Mouse (Mus musculus) kidney, embryonic 14.5 days (tissue): ENCODE results near the gene Scimp. TPM values are rescaled to one million over a fixed set of nuclear protein-coding genes. Genes with fewer than 3 reads are reported as not detected.
A peak's percentile ranks its signal among the peaks of the same experiment; 100 is the strongest.

Source experiments
- ATAC-seq: fragments of 200-750 bp; cut with Nextera tagmentation; 2 replicates; pipeline ENCODE4 v1.8.0; 2017; ENCODE audit warnings: moderate number of reproducible peaks, mild to moderate bottlenecking, moderate TSS enrichment, moderate library complexity; ENCODE audit not compliant: low FRiP score, low TSS enrichment
- H3K27ac ChIP-seq: fragments of 300-500 bp; sonication (generic); 2 replicates; pipeline ENCODE4 v1.5.1; 2014; ENCODE audit warnings: low read depth, mild to moderate bottlenecking, low read length, moderate library complexity, mixed read lengths
- H3K27me3 ChIP-seq: fragments of 300-500 bp; sonication (generic); 2 replicates; pipeline ENCODE4 v1.6.1; 2014; ENCODE audit warnings: mild to moderate bottlenecking, low read length; ENCODE audit not compliant: control insufficient read depth, insufficient read depth
- H3K36me3 ChIP-seq: fragments of 300-500 bp; sonication (generic); 2 replicates; pipeline ENCODE4 v1.6.1; 2014; ENCODE audit warnings: low read length, mixed read lengths; ENCODE audit not compliant: control insufficient read depth, insufficient read depth
- H3K4me1 ChIP-seq: fragments of 300-500 bp; sonication (generic); 2 replicates; pipeline ENCODE4 v1.6.1; 2014; ENCODE audit warnings: low read length, mixed read lengths; ENCODE audit not compliant: control insufficient read depth, insufficient read depth
- H3K4me2 ChIP-seq: fragments of 300-500 bp; sonication (generic); replicated peaks from 2 replicates; pipeline ENCODE4 v1.6.1; 2014; ENCODE audit warnings: low read depth, mild to moderate bottlenecking, low read length
- H3K4me3 ChIP-seq: fragments of 300-500 bp; sonication (generic); 2 replicates; pipeline ENCODE4 v1.5.1; 2014; ENCODE audit warnings: mild to moderate bottlenecking, low read length
- H3K9ac ChIP-seq: fragments of 300-500 bp; sonication (generic); 2 replicates; pipeline ENCODE4 v1.6.1; 2014; ENCODE audit warnings: low read depth, mild to moderate bottlenecking, low read length, moderate library complexity
- H3K9me3 ChIP-seq: fragments of 300-500 bp; sonication (generic); 2 replicates; pipeline ENCODE4 v1.6.1; 2016; ENCODE audit warnings: low read length; ENCODE audit not compliant: control insufficient read depth
- WGBS: fragments of 180-500 bp; shearing (Covaris S2); extraction: QIAGEN DNeasy Blood & Tissue Kit; methylation state at CpG from one replicate; pipeline ENCODE4 v1.1.7; 2014; 5-methylcytosine and 5-hydroxymethylcytosine counted together
- polyA plus RNA-seq: library from polyadenylated mRNA; unstranded; fragments of >200 nt; fragmentation: Nextera tagmentation; extraction: Ambion mirVana; gene quantifications from 2 replicates; pipeline ENCODE4 v1.2.1, GENCODE M21; 2014

The Scimp gene
- polyA plus RNA-seq, 1 experiment from 2014 or later, result not detected

DNA sequence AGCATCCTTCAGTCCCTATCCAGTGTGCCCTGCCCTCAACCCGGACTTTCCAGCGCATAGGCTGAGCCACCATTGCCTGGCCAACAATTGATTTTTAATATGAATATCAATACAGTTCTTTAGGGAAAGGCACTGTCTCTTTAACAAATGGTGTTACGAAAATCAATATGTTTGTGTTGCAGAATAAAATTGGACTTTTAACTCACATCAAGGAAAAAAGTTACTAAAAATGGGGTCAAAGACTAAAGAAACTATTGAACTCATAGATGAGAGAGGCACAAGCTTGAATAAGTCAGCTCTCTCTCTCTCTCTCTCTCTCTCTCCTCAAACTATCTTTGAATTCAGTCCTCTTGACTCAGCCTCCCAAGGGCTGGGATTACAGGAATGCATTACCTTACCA, 24.6 kb upstream of the Scimp start:
- Histone ChIP-seq H3K9me3 (no peaks in the 10 kb centered on the region; the same call in 1 of the 2 replicates), H3K27me3 (no peaks in the 10 kb centered on the region), H3K36me3 (no peaks in the 10 kb centered on the region), H3K4me2 (no peak overlapping the region), H3K4me3 (no peak overlapping the region), H3K9ac (no peak overlapping the region), H3K4me1 (no peaks in the 10 kb centered on the region), H3K27ac (no peak overlapping the region)
- ATAC-seq, result no peak
- 94% methylated on average over 3 of the region's 3 CpGs for WGBS

DNA sequence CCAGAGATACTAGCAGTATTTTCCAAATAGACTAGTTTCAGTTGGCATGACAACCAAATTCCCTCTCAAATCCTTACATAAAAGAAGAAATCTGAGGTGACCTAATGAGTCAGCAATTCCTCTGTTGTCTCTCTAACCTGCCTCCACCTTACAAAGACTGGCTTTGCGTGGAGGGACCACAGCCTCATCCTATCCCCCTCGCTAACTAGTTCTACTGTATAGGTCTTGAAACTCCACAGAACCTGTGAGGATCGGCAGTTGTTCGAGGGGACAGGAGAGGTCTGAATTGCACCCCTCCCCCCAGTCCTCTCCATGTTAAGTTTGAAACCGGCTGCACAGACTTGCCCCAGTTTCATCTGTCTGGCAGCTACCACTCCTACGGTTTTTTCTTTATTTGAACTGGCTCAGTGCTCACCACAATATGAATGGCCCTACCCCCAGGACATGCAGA, 23.0 kb upstream of the Scimp start:
- H3K4me2 ChIP-seq, result no peak overlapping the region
- no peak overlapping the region for H3K27ac ChIP-seq
- WGBS, result 59% methylated on average over 6 of the region's 6 CpGs
- no peaks in the 10 kb centered on the region for H3K36me3 ChIP-seq
- no peak overlapping the region for H3K4me3 ChIP-seq
- H3K9me3 ChIP-seq, result no peaks in the 10 kb centered on the region; the same call in 1 of the 2 replicates
- H3K4me1 ChIP-seq, result no peaks in the 10 kb centered on the region
- no peak overlapping the region for H3K9ac ChIP-seq
- no peaks in the 10 kb centered on the region for H3K27me3 ChIP-seq
- ATAC-seq, result no peak

DNA sequence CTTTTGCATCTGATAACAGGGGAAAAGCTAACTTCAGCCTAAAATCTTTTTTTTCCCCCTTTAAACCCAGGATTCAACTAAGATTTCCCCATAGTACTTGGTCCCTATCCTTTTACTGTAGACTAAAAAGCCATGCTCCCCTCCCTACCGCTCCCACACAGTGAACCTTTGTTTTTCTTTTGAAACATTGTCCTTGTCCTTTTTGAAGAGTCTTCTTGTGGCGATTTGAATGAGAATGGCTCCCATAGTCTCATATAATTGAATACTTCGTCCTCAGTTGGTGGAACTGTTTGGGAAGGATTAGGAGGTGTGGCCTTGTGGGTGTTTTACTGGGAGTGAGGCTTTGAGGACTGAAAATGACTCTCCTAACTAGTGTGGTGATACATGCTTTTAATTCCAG, 21.4 kb upstream of the Scimp start:
- H3K4me3 ChIP-seq, result no peak overlapping the region
- no peak overlapping the region for H3K9ac ChIP-seq
- ATAC-seq, result no peak
- H3K36me3 ChIP-seq, result no peaks in the 10 kb centered on the region
- H3K27ac ChIP-seq, result no peak overlapping the region
- 75% methylated on average over 3 of the region's 3 CpGs for WGBS
- no peaks in the 10 kb centered on the region; the same call in 1 of the 2 replicates for H3K9me3 ChIP-seq
- no peaks in the 10 kb centered on the region for H3K4me1 ChIP-seq
- H3K27me3 ChIP-seq, result no peaks in the 10 kb centered on the region
- H3K4me2 ChIP-seq, result no peak overlapping the region

DNA sequence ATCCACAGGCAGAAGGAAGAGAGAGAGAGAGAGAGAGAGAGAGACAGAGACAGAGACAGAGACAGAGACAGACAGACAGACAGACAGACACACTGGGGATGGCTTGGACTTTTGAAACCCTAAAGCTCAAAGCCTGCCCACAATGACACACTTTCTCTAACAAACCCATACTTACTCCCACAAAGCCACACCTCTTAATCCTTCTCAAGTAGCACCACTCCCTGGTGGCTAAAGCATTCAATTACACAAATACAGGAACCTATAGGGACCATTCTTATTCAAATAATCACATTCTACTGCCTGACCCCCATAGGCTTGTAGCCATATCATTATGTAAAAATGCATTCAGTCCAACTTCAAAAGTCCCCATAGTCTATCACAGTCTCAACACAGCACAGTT, 21.0 kb upstream of the Scimp start:
- Histone ChIP-seq H3K9me3 (no peaks in the 10 kb centered on the region; the same call in 1 of the 2 replicates), H3K4me3 (no peak overlapping the region), H3K27ac (no peak overlapping the region), H3K27me3 (no peaks in the 10 kb centered on the region), H3K4me1 (no peaks in the 10 kb centered on the region), H3K9ac (no peak overlapping the region), H3K4me2 (no peak overlapping the region), H3K36me3 (no peaks in the 10 kb centered on the region)
- no peak for ATAC-seq

DNA sequence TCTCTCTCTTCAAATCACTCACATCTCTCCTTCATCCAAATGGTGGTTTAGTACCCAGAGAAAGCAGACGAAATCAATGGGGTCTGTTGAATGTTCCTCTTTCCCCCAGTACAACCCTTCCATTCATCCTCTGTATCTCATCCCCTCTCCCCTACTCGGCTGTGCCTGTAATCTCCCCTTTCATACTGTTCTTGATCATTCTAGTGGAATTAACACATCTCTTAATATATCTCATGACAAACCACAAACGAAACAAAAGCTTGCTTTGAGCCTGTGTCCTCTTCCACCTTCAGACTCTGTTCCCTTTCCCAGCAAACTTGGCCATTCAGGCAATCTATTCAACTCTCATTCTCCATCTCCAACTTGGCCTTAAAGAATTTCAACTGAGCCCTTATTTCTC, 18.8 kb upstream of the Scimp start:
- no peak overlapping the region for H3K27ac ChIP-seq
- no peak overlapping the region for H3K4me3 ChIP-seq
- no peaks in the 10 kb centered on the region for H3K27me3 ChIP-seq
- 69% methylated on average over 3 of the region's 3 CpGs for WGBS
- no peaks in the 10 kb centered on the region; the same call in 1 of the 2 replicates for H3K9me3 ChIP-seq
- ATAC-seq, result no peak
- H3K9ac ChIP-seq, result no peak overlapping the region
- no peaks in the 10 kb centered on the region for H3K36me3 ChIP-seq
- H3K4me1 ChIP-seq, result no peaks in the 10 kb centered on the region
- no peak overlapping the region for H3K4me2 ChIP-seq

DNA sequence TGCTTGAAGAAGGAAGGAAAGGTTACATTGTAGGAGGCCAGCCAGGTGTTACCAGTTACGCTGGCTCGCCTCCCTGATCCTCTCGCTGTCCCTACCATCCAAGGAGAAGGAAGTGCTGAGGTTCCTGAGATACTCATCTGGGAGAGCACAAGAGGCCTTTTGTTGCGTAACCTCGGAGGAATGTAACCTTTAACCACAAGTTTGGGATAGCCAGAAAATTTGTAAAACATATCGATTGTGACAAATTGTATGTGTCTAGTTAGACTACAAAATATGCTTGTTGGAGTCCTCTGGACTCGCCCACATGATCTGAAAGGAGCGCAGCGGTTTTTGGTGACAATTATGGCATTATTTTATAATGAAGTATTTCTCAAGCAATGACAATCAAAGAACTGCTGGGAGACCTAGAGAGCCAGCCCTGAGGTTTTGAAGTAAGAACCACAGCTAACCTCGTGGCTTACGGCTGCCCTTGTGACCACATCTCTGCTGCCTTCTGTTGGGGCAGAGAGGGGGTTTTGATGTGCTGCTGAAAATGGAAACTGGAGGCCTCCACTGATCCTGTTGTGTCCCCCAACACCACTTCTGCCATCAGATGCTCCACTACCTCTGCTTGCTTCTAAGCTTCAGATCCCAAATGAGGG, 16.7 kb upstream of the Scimp start:
- WGBS, result 81% methylated on average over 11 of the region's 11 CpGs

DNA sequence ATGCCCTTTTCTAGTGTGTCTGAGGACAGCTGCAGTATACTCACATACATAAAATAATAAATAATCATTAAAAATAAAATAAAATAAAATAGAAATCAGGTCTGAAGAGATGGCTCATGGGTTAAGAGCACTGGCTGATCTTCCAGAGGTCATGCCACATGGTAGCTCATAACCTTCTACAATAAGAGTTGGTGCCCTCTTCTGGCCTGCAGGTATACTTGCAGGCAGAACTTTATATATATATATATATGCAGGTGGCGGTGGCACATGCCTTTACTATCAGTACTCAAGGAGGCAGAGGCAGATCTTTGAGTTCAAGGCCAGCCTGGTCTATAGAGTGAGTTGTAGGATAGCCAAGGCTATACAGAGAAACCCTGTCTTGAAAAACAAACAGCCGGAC, 13.8 kb upstream of the Scimp start:
- no peak overlapping the region for H3K4me3 ChIP-seq
- no peaks in the 10 kb centered on the region for H3K36me3 ChIP-seq
- no peaks in the 10 kb centered on the region for H3K27me3 ChIP-seq
- H3K4me2 ChIP-seq, result no peak overlapping the region
- H3K9ac ChIP-seq, result no peak overlapping the region
- H3K27ac ChIP-seq, result no peak overlapping the region
- no peak for ATAC-seq
- H3K4me1 ChIP-seq, result 0 out of 2 replicates have a peak, but pooled peaks cover 8% of the 10 kb centered on the region
- 80% methylated on average over 2 of the region's 2 CpGs for WGBS
- H3K9me3 ChIP-seq, result no peaks in the 10 kb centered on the region

More for the DNA sequence above, 16.7 kb upstream of the Scimp start:
- no peak for ATAC-seq
- no peaks in the 10 kb centered on the region; the same call in 1 of the 2 replicates for H3K9me3 ChIP-seq
- no peak overlapping the region for H3K9ac ChIP-seq
- H3K4me3 ChIP-seq, result no peak overlapping the region
- H3K27me3 ChIP-seq, result no peaks in the 10 kb centered on the region
- H3K36me3 ChIP-seq, result no peaks in the 10 kb centered on the region
- H3K4me2 ChIP-seq, result no peak overlapping the region
- H3K4me1 ChIP-seq, result no peaks in the 10 kb centered on the region
- H3K27ac ChIP-seq, result no peak overlapping the region

DNA sequence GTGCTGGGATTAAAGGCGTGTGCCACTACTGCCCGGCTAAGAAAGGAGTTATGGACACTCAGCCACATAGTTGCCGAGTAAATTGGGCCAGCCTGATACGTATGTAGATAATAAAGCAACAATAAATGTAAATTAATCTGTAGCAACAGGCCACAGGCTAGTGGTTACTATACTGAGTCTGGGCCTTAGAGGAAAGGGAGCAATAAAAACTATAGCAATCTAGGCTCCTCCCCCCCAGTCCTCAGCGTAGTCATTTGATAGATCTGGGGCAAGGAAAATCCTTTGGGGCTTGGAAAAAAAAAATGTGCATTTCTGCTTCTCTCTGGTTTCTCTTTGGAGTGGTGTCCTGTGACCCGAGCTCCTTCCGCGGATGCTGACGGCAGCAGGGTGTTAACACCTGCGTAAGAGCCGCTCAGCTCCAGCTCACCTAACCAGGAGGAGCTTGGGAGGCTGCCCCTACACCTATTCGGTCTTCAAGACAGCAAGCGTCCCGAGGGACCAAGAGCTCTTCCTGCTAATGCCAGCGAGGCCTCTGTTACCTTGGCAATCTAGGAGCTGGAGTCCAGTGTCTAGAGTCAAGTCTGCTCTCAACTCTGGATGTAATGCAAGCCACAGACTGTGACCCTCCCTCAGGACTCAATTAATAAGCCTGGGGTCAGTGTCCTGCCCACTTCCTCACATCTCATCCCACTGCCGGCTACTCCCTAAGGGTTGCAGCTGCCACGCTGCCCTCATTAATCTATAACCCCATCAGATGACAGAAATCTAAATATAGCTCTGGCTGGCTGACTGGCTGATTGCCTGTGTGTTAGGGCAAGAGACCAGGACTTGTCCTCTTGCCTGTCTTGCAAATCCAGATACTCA, 9.6 kb upstream of the Scimp start:
- Histone ChIP-seq H3K4me2 (peak overlapping the region; percentile 9), H3K9ac (no peak overlapping the region; the same call in 1 of the 2 replicates), H3K9me3 (no peaks in the 10 kb centered on the region), H3K27me3 (no peaks in the 10 kb centered on the region), H3K36me3 (no peaks in the 10 kb centered on the region), H3K4me3 (no peak overlapping the region), H3K27ac (no peak overlapping the region), H3K4me1 (0 out of 2 replicates have a peak, but pooled peaks cover 8% of the 10 kb centered on the region)
- WGBS, result 26% methylated on average over 17 of the region's 17 CpGs
- ATAC-seq, result peak; percentile 87

DNA sequence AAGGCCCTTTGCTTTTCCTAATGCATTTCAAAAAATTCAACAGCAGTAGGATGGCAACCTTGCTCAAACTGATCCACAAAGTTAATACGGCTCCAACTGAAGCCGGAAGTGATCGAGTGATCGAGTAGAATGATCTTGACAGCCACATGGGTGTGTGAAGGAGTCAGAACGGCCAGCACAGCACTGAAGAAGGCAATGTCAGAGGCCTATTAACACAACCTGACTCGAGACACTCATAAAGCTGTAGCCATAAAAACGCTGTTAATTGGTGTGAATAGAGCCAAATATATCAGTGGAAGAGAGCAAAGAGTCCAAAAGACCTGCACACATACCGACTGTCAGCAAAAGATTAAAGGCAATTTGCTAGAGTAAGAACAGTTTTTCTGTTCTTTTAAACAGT, 7.7 kb upstream of the Scimp start:
- Histone ChIP-seq H3K9me3 (no peaks in the 10 kb centered on the region), H3K9ac (no peak overlapping the region), H3K4me2 (no peak overlapping the region), H3K27me3 (no peaks in the 10 kb centered on the region), H3K36me3 (no peaks in the 10 kb centered on the region), H3K27ac (no peak overlapping the region), H3K4me3 (no peak overlapping the region), H3K4me1 (0 out of 2 replicates have a peak, but pooled peaks cover 8% of the 10 kb centered on the region)
- no peak for ATAC-seq
- WGBS, result 56% methylated on average over 8 of the region's 8 CpGs
